Mouse (Mus musculus) E14TG2a.4 (cell line): ENCODE data around the gene Tmed1.
A peak's percentile ranks its signal among the peaks of the same experiment; 100 is the strongest.
"Not testable (repeated sequence)": the region's sequence is repeated elsewhere in the genome, so short reads cannot be mapped to it uniquely, and the experiment has no call there.

Experiments used
- H3K27me3 ChIP-seq: 2 replicates; pipeline ENCODE4 v1.6.1; 2014; ENCODE audit warnings: low read length, control low read depth; ENCODE audit not compliant: insufficient read depth
- H3K36me3 ChIP-seq: 2 replicates; pipeline ENCODE4 v1.6.1; 2014; ENCODE audit warnings: low read length, control low read depth; ENCODE audit not compliant: insufficient read depth
- H3K4me1 ChIP-seq: replicated peaks from 2 replicates; pipeline ENCODE4 v1.6.1; 2014; ENCODE audit warnings: low read depth, low read length, control low read depth
- H3K4me3 ChIP-seq: replicated peaks from 2 replicates; pipeline ENCODE4 v1.5.1; 2014; ENCODE audit warnings: mild to moderate bottlenecking, low read length
- H3K9me3 ChIP-seq: 2 replicates; pipeline ENCODE4 v1.6.1; 2014; ENCODE audit warnings: low read length, control low read depth
- CTCF ChIP-seq: conservative IDR thresholded peaks from 2 replicates; pipeline ENCODE4 v1.5.1; 2014; ENCODE audit warnings: low read length
- NANOG ChIP-seq: IDR thresholded peaks from 2 replicates; pipeline ENCODE4 v1.6.1; 2014; ENCODE audit warnings: borderline replicate concordance, low read length, mixed read lengths
- POU5F1 ChIP-seq: IDR thresholded peaks from 2 replicates; pipeline ENCODE4 v1.6.1; 2014; ENCODE audit warnings: low read length, borderline replicate concordance

Gene Tmed1

DNA sequence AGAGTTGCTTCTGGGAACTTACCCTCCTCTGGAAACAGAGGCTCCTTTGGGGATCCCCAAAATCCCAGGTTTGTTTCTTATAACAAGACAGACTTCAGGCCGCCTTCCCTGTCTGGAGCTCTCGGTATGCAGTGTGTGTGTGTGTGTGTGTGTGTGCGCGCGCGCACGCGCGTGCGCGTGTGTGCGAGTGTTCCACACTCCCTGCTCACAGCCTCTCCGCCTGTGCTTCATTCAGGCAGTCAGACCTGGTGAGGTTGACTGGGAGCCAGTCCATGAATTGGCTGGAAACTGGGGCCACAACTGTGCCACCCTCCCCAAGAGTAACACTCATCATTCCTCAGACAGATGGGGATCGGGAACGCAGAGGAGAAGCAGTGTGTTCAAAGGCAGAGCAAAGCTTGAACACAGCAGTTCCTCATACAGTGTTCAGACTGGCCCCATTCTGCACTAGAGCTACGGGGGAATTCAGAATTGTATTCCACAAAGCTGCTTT, 13.0 kb downstream of the Tmed1 start:
- Histone ChIP-seq H3K4me3 (peak overlapping the region; percentile 69), H3K4me1 (peaks cover 58% of the 10 kb centered on the region), H3K27me3 (no peaks in the 10 kb centered on the region), H3K9me3 (no peaks in the 10 kb centered on the region), H3K36me3 (peaks cover 79% of the 10 kb centered on the region)
- no peak for TF ChIP-seq NANOG
- TF ChIP-seq POU5F1, result no peak
- TF ChIP-seq CTCF, result no peak

DNA sequence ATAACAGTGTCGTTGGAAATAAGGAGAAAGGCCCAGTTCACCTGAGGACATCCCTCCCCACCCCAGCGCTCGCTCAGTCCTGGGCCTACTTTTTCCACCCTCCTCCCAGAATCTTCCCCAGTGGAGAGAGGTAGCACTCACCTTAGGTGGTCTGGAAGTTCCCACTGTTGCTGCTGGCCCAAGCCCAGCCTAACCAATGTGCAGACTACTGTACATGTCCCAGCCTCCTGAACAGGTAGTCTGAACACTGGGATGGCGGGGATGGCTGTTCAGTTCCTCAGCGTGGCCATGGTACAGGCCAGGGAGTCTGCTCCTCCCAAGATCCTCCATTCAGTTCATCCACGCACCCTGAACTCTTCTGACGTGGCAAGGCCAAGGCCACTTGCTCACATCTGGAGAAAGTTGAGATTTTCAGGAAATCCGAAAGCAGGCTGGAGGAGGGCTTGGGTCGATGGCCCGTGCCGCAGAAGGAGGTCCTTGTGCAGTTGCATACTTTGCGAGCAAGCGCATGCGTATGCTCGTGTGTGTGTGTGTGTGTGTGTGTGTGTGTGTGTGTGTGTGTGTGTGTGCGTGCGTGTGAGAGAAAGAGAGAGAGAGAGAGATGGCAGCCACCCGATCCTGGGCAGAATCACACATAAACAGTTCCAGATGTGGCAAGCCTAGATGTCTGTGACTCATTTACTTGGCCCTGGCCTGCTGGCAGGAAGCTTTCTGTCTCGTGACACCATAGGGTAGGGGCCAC, 13.6 kb downstream of the Tmed1 start:
- H3K9me3 ChIP-seq, result no peaks in the 10 kb centered on the region
- peaks cover 80% of the 10 kb centered on the region for H3K36me3 ChIP-seq
- H3K4me3 ChIP-seq, result peak overlapping the region; percentile 69
- TF ChIP-seq POU5F1 (no peak), CTCF (no peak)
- peaks cover 64% of the 10 kb centered on the region for H3K4me1 ChIP-seq
- no peaks in the 10 kb centered on the region for H3K27me3 ChIP-seq

DNA sequence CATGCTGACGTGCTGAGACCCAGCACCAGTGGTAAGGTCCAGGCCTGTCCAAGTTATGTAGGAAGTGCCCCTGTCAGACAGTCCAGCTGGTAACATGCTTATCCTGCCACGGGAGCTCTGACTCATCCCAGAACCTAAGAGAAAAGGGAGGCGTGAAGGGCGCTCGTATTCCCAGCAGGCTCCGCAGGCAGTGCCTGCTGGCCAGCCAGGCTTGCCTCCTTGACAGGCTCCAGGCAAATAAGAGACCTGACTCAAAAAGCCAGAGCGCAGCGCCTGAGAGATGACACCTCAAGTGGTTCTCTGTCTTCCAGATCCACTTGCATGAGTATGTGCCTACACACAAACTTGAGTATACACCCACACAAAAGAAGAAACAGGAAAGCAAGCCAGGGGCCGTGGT, 15.3 kb downstream of the Tmed1 start:
- H3K9me3 ChIP-seq, result no peaks in the 10 kb centered on the region
- TF ChIP-seq CTCF (no peak), NANOG (no peak), POU5F1 (no peak)

DNA sequence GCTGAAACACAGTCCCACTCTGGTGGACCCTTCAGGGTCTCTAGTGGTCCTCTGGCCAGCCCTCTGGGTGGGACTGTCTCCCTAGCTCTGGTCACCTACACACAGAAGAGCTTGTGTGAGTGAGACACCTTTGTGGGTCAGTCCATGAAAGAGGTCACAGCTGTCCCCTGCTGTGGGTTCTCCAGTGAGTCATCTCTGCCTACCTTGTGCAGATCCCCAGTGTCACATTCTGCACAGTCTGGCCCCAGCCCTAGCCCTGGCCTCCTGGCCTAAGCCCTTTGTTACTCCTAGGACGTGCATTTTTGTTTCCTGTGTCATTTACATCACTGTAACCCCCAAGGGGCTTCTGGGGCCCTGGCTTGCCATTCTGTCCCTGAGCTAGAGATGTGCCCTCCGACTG, 16.1 kb downstream of the Tmed1 start:
- H3K27me3 ChIP-seq, result no peaks in the 10 kb centered on the region
- H3K4me1 ChIP-seq, result peaks cover 85% of the 10 kb centered on the region
- 0 out of 2 replicates have a peak overlapping the region, but pooled peaks have one; percentile 13 for H3K4me3 ChIP-seq
- TF ChIP-seq CTCF (no peak), POU5F1 (no peak), NANOG (no peak)
- no peaks in the 10 kb centered on the region for H3K9me3 ChIP-seq
- H3K36me3 ChIP-seq, result peaks cover 90% of the 10 kb centered on the region

More for the DNA sequence above, 15.3 kb downstream of the Tmed1 start:
- H3K4me3 ChIP-seq, result no peak overlapping the region
- H3K27me3 ChIP-seq, result no peaks in the 10 kb centered on the region
- peaks cover 80% of the 10 kb centered on the region for H3K4me1 ChIP-seq
- H3K36me3 ChIP-seq, result peaks cover 91% of the 10 kb centered on the region

DNA sequence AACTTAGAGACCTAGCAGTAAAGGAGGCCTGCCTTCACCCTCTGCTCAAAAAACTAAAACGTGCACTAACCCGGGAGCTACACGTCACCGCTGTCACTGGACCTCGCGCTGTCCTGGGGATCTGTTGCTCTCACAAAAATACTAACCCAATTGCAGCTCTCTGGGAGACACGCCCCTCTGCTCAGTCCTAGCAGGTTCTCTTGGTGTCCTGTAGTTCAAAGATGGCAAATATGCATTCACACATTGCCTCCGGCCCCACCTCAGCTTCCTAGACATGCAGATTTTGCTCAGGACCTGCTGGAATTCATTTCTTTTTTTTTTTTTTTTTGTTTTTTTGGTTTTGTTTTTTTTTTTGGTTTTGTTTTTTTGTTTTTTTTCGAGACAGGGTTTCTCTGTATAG, 19.4 kb downstream of the Tmed1 start:
- Histone ChIP-seq H3K36me3 (peaks cover 88% of the 10 kb centered on the region), H3K27me3 (no peaks in the 10 kb centered on the region), H3K4me3 (no peak overlapping the region), H3K9me3 (no peaks in the 10 kb centered on the region), H3K4me1 (peaks cover 67% of the 10 kb centered on the region)
- TF ChIP-seq CTCF (no peak), POU5F1 (no peak), NANOG (no peak)

DNA sequence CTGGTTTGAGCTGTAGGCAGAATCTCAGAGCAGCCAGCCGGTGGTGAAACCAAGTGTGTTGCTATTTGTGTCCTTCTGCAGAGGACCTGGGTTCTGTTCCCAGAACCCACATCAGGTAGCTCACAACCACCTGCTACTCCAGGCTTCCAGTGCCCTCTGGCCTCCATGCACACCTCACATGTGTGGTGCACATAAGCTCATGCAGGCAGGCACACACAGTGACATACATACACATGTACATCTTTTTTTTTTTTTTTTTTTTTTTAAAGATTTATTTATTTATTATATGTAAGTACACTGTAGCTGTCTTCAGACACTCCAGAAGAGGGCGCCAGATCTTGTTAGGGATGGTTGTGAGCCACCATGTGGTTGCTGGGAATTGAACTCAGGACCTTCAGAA, 21.8 kb downstream of the Tmed1 start:
- peaks cover 88% of the 10 kb centered on the region for H3K36me3 ChIP-seq
- H3K4me3 ChIP-seq, H3K27me3 ChIP-seq, H3K9me3 ChIP-seq: not testable (repeated sequence)
- peaks cover 42% of the 10 kb centered on the region for H3K4me1 ChIP-seq

DNA sequence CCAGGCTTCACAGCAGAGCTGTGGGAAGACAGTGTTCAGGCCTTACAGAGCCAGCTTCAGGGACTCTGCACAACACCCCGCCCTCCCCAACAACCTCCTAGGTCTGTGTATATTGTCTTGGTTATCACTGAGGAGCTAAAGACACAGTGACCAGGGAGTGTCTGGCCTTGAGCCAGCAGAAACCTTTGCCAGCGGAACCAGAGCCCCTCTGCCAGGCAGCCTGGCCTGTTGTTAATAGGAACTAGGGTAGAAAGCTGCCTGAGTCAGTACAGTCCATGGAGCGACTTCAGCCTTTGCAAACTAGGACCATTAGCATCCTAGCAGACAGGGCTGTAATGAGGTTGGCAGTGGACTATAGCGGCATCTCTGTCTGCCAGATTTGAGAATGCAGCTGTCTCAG, 26.0 kb downstream of the Tmed1 start:
- H3K4me3 ChIP-seq, result no peak overlapping the region
- TF ChIP-seq POU5F1 (no peak), CTCF (no peak), NANOG (no peak)
- H3K4me1 ChIP-seq, result peaks cover 13% of the 10 kb centered on the region; the same call in 1 of the 2 replicates
- H3K36me3 ChIP-seq, result peaks cover 91% of the 10 kb centered on the region
- H3K9me3 ChIP-seq, result no peaks in the 10 kb centered on the region
- H3K27me3 ChIP-seq, result no peaks in the 10 kb centered on the region

DNA sequence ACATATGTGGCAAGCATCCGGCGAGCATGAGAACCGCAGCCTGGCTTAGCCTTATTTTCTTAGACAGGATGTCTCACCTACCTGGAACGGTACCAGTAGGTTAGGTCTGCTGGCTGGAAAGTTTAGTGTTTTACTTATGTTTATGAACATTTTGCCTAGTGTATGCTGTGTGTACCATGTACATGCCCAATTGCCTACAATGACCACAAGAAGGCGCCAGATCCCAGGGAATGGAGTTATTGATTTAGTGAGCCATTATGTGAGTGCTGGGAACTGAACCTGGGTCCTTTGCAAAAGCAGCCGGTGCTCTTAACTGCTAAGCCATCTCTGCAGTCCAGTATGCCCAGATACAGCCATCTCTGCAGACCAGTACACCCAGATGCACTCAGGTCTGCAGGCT, 32.3 kb downstream of the Tmed1 start:
- H3K36me3 ChIP-seq, result peaks cover 100% of the 10 kb centered on the region
- no peaks in the 10 kb centered on the region for H3K9me3 ChIP-seq
- TF ChIP-seq CTCF (peak; percentile 75), POU5F1 (no peak), NANOG (no peak)
- H3K4me1 ChIP-seq, result peaks cover 14% of the 10 kb centered on the region
- no peak overlapping the region for H3K4me3 ChIP-seq
- H3K27me3 ChIP-seq, result no peaks in the 10 kb centered on the region

DNA sequence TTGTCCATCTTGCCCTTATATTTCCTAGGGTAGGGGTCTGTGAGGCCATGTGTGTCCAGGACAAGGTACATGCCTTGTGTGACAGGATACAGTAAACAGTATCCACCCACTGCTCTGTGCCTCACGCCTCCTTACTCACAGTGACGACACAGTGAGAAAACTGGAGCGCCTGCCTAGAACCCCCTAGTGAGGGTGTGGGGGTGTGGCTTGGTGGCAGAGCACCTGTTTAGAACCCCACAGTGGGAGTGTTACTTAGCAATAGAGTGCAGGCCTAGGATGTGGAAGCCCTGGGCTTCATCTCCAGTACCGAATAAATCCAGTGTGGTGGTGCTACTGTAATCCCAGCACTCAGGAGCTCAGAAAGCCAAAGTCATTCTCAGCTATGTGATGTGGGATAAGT, 37.1 kb downstream of the Tmed1 start:
- Histone ChIP-seq H3K9me3 (no peaks in the 10 kb centered on the region), H3K36me3 (peaks cover 97% of the 10 kb centered on the region), H3K27me3 (no peaks in the 10 kb centered on the region), H3K4me1 (peaks cover 45% of the 10 kb centered on the region), H3K4me3 (no peak overlapping the region)
- no peak for TF ChIP-seq CTCF
- no peak for TF ChIP-seq POU5F1
- no peak for TF ChIP-seq NANOG
